Mouse (Mus musculus) cerebellum, adult 11 months (tissue): ENCODE results near the gene Gal3st4.
A peak's percentile ranks its signal among the peaks of the same experiment; 100 is the strongest.
"Not testable (repeated sequence)": the region's sequence is repeated elsewhere in the genome, so short reads cannot be mapped to it uniquely, and the experiment has no call there.

Experiments used
- DNase-seq: peaks from one replicate; pipeline ENCODE4 v3.0.0; 2022

The Gal3st4 gene

DNA sequence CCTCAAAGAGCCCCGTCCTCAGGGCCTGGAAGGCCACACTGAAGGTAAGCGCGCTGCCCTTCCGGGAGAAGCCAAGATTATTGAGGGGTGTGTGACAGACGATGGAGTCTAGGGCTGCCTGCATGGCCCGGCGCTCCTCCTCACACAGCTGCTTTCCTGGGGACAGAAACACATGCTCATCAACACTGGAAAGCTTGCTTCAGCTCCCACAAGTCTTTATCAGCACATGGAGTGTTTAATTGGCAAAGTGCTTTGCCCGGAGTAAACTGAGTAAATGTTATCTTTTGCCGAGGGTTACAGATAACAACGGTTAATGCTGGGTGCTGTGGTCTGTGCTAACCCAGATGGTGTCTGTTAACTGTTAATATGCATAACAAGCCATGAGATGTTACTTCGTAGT is 11.8 kb downstream of the Gal3st4 start:
- no peak for DNase-seq

DNA sequence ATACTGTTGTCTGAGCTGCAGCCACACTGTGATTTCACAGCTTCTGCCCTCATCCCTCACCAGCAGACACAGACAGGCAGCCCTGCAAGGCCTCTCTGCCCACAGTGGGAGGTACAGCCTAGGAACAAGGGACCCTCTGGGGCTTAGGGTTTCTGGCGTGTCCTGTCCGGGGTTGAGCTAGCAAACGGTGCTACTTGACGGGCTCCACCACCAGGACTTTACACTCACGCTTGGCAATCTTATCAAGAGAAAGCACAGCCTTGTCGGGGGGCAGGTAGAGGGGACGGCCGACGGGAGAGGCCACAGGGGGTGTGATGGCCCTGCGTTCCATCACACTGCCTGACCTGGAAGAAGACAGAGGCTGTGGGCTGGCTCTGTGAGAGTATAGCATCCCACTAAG is 12.6 kb downstream of the Gal3st4 start:
- no peak for DNase-seq

DNA sequence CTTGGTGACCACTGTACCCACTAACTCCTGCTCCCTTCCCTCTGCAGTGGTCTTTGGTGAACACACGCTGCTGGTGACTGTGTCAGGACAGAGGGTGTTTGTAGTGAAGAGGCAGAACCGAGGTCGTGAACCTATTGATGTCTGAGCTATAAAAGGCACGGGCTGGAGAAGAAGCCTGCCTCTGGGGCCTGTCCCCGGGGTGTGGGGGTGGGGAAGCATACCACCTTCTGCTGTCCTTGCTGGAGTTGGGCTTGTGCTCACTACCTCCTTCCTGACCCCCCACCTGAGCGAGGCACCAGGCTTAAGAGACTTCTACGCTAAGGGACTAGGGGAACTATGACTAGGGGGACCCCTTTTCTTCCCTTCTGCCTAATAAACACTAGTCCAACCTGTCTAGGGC is 13.6 kb downstream of the Gal3st4 start:
- DNase-seq: no peak

DNA sequence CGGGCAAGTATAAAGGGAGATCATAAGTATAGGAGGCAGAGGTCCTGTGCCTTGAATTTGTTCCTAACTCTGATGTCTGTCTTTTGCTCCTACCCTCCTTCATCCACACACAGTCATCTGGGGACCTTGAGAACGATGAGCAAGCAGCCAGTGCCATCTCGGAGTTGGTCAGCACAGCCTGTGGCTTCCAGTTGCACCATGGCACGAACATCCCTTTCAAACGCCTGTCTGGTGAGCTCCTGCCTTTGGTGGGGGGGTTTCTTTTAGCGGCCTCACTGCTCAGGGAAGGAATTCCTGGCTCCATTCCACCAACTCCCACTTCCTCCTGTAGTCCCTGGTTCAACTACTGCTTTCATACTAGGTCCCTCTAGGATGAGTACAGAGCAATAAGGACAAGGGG is 14.1 kb downstream of the Gal3st4 start:
- no peak for DNase-seq

DNA sequence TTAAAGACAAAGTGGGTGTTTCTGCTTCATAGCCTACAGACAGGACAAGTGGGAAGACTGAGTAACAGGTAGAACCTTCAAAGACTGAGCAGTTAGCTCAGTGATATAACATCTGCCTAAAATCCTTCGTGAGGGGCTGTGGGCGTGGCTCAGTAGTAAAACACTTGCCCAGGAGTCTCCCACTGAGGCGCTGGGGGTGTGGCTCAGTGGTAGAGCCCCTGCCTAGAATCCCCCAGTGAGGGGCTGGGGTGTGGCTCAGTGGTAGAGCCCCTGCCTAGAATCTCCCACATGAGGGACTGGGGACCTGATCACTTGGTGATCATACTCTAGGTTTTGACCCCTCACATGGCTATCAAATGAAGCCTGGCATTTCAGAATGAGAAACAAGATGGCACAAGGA is 14.6 kb downstream of the Gal3st4 start:
- DNase-seq: no peak

DNA sequence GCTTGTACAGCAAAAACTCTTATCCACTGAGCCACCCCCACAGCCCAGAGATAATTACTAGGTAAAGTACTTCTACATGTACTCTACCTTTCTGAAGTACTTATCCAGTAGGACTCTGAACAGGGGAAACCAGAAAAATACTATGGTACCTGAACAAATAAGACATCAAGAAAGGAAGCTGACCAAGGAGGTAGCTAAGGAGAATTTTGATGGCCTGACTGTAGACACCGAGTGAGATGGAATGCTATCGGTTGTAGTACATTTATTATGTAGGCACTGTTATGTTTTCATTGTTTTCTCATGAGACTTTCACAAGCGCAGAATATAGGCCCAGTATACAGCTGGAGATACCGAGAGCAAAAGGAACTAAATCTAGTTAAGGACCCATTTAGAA is 15.1 kb downstream of the Gal3st4 start:
- no peak for DNase-seq

DNA sequence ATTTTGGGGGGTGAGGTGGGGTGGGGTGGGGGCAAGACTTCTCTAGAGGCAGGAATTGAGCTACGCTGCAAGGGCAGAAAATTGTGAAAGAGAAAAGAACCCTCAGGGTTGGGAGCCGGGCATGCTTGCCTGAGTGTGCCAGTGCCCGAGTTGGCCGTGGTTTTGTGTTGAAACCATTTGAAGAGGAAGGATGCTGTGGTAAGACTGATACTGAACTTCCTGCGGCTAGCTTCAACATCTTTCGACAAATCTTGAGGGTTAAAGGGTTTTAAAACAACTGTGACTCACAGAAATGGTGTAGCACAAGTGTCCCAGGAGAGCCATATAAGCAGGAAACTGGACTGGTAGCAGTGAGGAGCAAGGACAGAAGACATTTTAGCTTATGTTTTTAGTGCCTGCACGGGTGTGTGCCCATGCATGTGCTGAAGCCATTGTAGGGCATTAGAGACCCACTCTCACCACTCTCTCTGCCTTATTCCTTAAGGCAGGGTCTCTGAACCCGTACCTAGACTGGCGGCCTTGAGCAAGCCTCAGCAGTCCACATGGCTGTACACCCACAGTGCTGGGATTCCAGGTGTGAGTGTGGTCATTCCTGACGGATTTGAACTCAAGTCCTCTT is 15.6 kb downstream of the Gal3st4 start:
- DNase-seq: no peak

DNA sequence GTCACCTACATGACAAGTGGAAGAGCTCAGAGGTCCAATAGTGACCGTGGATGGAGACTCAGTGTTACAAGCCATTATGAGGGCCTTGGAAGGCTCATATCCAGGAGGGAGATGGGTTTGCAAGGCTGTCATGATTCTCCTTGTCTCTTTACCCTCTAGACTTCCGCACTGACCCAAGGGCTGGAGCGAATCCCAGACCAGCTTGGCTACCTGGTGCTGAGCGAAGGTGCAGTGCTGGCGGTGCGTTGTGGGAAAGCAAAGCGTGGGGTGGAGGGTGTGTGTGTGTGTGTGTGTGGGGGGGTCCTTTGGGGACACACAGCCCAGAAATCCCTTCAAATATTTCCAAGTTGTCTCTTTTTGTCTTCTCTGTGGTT is 16.6 kb downstream of the Gal3st4 start:
- no peak for DNase-seq

DNA sequence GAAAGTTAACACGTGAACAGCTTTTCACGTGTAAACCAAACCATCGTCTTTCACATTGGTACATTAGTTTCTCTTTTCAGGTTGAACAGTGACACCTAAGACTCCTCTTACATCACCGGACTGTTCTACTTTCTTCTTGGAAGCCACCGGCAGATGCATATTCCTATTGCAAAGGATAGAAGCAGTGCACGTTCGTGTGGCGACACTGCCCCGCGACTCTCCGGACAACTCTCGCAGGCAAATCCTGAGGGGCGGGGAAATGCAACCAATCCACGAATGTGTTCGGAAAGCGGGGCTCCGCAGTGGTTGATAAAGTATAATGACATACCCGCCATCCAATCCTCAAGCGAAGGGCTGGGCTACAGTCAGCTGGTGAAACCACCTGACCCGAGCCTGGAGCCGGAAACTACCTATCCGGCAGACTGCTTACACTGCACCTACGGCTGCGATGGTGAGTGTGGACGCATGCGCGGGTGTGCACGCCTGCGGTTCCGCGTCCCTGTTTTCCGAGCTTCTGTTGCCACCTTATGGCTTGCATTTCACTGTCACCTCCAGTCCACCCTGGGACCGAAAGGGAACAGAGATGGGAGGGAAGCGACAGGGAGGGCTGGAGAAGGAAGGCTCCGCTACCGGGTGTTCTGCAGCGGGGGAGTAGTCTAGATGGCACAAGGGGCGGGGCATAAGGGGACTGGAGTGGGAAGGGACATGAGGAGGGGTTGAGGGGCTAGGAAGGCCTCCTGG is 17.1 kb downstream of the Gal3st4 start, which contains the start of gene Lamtor4:
Gene Lamtor4 (plus strand): TSS at position 130 of the 741 bp plus-strand sequence.
- peak; percentile 94 for DNase-seq

DNA sequence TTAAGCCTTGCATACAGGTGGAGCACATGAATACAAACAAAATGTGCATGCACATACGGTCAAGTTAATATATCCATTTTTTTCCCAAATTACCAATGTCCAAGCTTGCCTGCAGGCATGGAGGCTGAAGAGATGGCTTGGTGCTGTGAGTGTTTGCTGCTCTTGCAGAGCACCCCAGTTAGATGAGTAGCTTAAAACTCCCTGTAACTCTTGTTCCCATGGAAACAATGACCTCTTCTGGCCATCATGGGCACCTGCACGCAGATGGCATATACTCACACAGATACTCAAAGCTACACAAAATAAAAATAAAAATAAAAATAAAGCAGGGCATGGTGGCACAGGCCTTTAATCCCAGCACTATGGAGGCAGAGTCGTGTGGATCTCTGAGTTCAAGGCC is 19.6 kb downstream of the Gal3st4 start:
- no peak for DNase-seq

DNA sequence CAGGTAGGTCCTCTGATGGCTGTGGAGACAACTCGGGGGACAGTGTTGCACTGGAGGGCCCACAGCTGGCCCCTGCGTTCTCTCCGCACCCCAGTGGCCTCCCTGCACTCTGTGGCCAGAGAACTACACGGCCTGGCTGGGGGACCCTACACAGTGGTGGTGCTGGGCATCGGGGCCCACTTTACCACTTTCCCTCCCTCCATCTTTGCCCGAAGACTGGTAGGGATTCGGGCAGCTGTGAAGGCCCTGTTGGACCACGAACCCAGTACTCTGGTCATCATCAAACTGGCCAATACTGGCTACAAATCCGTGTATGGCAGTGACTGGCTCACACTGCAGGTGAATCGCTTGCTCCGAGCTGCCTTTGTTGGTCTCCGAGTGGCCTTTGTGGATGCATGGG is 21.5 kb downstream of the Gal3st4 start:
- no peak for DNase-seq

DNA sequence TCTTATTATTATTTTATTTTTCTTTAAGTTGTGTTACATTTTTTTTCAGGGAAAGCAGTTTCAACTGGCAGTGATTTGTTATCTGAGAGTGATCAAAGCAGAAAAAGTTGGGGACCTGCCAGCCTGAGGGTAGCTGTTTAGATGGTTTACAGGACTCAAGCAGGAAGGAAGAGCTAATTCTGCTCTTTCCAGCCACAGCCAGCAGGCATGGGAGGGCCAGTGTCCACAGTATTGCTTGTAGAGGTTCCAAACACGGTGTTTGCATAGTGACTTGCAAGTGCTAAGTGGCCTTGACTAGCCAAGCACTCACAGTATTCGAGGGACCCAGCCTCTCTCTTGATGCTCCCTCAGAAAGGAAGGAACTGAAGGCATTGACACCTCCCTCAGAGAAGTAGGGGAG is 31.1 kb downstream of the Gal3st4 start:
- no peak for DNase-seq

DNA sequence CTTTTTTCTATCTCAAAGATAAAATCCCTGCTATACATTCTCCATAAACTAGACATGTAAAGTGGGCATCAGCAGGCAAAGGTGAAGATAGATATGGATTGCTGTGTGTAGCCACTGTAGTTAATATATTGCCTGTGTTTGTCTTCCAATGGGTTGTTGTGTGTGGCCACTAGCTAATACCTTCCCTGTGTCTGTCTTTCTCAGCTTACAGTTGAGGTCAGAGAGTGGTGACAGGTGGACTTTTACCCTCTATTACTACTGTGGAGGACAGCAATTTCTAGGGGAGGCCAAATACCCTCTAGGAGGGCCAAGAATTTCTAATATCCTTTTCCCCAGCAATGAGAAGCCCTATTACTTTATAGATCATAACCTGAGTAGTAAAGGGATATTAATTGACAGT is 38.4 kb downstream of the Gal3st4 start:
- no peak for DNase-seq

DNA sequence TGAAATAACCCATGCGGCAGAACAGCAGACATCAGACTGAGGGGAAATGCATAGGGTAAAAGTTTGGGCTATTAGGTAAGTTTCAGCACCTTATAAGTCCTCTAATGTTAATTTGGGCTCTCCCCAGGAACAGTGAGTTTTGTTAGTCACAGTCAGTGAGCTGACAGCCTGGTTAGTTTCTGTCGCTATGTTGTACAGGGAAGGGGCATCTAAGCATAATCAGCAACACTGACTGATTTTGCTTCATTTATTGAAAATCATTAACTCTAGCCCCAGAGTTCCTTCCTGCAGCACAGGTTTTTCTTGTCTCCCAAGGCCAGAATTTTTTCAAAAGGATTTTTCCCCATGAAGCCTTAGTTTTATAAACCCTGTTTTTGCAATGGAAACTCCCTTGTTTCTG is 38.9 kb downstream of the Gal3st4 start:
- no peak for DNase-seq

DNA sequence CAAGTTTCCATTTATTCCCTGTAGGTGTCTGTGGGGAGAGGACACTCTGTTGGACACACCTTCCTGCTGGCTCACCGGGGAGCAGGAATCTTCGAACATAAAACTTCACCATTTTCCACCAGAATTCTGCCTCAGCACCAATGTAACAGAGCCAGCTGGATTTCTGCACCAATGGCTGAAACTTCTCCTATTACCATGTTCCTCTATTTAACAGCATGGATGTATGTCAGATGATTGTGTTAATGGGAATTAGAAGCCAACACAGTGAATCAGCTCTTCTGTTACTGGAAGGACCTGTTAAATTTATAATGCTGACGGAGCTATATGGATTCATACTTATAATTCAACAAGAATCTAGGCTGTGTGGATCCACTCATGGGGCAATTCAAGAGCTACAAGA is 43.1 kb downstream of the Gal3st4 start:
- DNase-seq: no peak

DNA sequence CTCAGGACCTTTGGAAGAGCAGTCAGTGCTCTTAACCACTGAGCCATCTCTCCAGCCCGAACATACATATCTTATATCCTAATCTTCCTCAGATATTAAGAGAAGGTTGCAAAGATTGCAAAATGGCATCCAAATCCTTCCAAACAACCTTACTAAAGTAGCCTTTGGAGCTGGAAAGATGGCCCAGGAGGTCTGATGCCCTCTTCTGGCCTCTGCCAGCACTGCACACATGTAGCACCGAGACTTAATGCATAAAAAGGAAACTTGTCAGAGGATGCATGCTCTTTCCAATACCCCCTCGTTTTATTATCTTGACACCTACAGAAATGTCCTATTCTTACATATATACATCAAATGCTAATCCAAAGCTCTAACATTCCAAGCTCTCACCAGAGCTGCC is 44.6 kb downstream of the Gal3st4 start:
- DNase-seq: no peak

DNA sequence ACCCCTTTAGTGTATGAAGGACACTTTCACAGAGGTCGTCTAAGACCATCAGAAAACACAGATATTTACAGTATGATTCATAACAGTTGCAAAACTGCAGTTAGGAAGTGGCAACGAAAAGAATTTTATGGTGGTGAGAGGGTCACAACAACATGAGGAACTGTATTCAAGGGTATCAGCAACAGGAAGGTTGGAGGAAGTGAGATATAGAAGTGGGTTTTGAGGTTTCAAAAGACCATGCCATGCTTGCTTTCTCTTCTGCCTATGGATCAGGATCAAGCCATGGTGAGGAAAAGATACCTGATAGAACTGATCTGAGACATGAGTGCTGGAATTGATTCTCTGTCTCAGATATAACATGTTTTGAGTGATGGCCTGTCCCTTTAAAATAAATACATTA is 45.3 kb downstream of the Gal3st4 start:
- no peak for DNase-seq

DNA sequence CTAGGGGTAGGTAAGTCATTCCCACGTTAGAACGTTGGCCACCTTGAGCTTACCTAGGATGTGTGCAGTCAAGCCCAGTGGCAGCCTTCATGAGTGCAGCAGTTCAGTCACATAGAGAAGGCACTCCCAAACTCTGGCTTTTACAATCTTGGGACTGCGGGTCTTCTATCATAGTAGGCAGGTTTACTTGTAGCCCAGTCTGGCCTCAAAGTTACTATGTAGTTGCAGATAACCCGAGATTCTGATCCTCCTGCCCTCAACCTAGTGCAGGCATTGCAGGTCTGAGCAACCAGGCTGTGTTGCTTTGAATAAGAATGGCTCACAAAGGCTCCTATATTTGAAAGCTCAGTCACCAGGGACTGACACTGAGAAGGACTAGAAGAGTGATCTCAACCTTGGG is 46.1 kb downstream of the Gal3st4 start:
- no peak for DNase-seq

DNA sequence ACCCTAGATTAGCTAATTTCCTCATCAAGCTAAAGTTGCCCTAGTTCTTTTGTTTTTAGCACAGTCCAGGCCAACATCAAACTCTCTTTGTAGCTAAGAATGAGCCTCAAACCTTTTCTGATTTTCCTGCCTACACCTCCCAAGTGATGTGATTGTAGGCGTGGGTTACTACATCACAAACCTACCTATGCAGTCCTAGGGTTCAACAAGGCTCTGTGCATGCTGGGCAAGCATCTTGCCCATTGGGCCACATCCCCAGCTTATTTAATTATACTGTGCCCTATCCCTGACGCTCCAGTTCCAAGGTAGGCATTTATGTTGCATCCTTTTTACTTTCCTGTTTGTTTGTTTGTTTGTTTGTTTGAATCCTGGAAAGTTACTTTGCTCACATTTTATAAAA is 46.9 kb downstream of the Gal3st4 start, which contains the start of gene Nxpe5:
Gene Nxpe5 (plus strand): TSS at position 199 of the 400 bp plus-strand sequence.
- DNase-seq: no peak

DNA sequence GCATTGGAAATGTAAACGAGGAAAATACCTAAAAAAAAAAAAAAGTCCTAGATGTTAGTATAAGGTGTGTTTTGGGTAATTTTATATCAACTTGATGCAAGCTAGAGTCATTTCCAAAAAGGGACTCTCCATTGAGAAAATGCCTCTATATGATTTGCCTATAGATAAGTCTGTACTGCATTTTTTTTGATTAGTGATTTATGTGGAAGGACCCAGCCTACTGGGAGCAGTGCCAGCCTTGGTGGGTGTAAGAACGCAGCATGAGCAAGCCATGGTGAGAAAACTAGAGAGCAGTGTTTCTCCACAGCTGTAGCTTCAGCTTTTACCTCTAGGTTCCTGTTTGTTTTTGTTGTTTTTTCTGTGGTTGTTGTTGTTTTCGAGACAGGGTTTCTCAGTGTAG is 49.4 kb downstream of the Gal3st4 start:
- no peak for DNase-seq

DNA sequence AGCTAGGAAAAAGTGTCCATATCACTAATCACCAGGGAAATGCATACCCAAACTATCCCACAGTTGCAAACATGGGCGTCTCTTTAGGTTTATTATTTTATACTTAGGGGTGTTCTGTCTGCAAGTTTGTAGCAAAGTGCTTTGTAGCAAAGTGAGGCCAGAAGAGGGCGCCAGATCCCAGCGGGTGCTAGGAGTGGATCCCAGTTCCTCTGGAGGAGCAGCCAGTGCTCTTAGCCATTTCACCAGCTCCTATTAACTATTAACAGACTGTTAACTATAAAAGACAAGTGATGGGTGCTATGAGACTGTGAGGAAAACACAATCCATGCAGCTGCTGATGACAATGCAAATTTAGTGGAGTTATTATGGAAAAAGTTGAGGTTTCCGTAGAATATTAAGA is 50.5 kb downstream of the Gal3st4 start:
- DNase-seq: peak; percentile 50

DNA sequence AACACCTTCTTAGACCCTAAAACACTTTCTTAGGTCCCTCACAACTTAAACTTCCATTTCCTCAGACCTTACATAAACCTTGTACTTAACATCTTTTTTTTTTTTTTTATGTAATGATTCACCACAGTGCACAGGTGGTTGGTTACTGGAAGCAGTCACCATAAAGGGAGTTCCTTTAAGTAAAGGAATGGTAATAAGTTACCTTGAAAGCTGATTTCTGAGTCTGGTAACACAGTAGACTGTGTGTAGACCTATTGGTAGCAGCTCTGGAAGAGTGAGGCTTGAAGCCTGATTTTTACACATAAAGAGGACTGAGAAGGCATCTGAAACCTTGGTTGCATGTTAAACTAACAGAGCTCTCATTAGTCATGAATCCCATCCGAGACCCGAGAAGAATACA is 52.8 kb downstream of the Gal3st4 start:
- DNase-seq: no peak

DNA sequence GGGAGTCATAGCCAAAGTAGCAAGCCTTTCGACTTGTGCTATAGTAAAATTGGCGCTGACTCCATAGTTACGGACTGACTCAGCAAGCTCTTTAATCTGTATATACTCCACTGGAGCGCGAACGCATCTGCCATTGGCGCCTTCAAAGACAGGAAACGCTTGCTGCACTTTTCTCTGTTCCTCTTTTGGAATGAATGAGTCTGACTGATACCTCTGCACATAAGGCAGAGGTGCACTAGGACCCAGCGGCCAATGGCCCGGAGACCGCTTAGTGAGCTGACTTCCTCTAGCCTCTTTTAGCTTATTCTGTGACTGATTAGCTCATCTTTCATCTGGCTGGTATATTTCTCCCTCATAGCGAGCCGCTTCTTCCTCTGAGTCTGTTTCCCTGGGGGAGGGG is 56.0 kb downstream of the Gal3st4 start:
- DNase-seq: not testable (repeated sequence)
